Mouse (Mus musculus): ENCODE results near the gene Slc45a2. TPM values are rescaled to one million over a fixed set of nuclear protein-coding genes. Genes with fewer than 3 reads are reported as not detected.
A peak's percentile ranks its signal among the peaks of the same experiment; 100 is the strongest.
"Not testable (repeated sequence)": the region's sequence is repeated elsewhere in the genome, so short reads cannot be mapped to it uniquely, and the experiment has no call there.

Gene Slc45a2
- polyA plus RNA-seq, 1 experiment from 2014 or later = not detected

DNA sequence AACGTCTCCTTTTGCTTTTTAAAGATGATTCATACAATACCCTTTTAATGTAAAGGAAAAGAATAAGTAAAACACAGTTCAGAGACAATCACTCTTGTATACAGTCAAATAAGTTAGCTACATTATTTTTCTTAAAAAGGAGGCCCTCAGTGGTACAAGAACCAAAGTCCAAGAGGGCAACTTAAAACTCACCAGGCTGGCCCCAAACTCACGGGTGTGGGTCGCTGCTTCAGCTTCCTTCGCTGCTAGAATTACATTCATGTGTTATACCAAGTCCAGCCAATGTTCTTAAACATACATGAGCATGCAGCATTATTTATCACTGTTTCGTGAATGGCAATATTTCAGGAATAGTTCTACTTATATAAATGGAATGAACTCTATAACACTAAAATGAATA is 29.7 kb upstream of the Slc45a2 start:
- no peak for DNase-seq

DNA sequence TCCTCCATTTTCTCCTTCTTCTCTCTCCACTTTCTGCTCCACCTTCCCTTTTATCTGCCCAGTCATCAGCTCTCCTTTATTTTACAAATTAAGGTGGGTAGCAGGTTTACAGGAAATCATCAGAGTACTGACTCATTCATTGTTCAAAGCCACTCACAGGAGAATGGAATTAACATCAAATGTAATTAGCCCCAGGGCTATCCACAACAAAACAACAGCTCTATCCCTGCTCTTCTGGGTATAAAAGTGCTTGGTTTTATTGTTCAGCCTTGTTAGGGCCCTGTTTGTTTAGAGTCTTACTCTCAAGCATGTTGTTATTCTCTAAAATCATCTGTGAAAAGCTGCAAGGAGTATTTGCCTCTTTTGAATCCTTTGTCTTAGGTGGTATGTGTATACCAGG is 23.4 kb upstream of the Slc45a2 start:
- no peak overlapping the region for H3K9ac ChIP-seq
- no peak overlapping the region for H3K4me3 ChIP-seq (replicated peaks)
- H3K4me2 ChIP-seq = no peak overlapping the region
- peaks cover 8% of the 10 kb centered on the region; the same call in 1 of the 2 replicates for H3K4me1 ChIP-seq (replicated peaks)
- H3K27ac ChIP-seq = no peak overlapping the region
- no peak for ATAC-seq (ENCODE audit: low read depth)
- no peak for DNase-seq
- H3K27me3 ChIP-seq = no peaks in the 10 kb centered on the region
- H3K9me3 ChIP-seq (replicated peaks) = no peaks in the 10 kb centered on the region
- H3K36me3 ChIP-seq = no peaks in the 10 kb centered on the region

More for the DNA sequence above, 29.7 kb upstream of the Slc45a2 start:
- Histone ChIP-seq H3K4me3 (replicated peaks) (no peak overlapping the region), H3K4me1 (replicated peaks) (no peaks in the 10 kb centered on the region), H3K4me2 (no peak overlapping the region), H3K27ac (no peak overlapping the region), H3K27me3 (no peaks in the 10 kb centered on the region), H3K9me3 (replicated peaks) (no peaks in the 10 kb centered on the region), H3K36me3 (no peaks in the 10 kb centered on the region), H3K9ac (no peak overlapping the region)
- WGBS (ENCODE audit: insufficient replicate concordance) = 67% methylated on average over 5 of the region's 5 CpGs
- ATAC-seq (ENCODE audit: low read depth) = no peak

DNA sequence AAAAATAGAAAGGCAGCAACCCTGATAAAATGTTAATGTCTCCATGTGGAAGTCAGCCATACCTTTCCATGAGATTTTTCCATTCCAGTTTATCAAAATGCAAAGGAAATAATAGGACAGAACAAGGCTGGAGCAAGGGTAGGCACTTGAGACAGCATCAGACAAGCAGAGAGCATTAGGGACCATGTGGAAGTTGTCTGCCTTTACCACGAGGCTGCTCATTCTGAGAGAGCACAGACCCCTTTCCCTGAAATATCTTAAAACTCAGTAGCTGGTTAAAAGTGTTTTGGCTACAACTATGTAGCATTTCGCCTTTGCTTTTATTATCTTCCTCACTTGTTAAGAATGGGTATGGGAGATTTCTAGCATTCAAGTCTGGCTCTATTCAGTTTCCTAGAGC is 19.8 kb upstream of the Slc45a2 start:
- H3K36me3 ChIP-seq = peaks cover 5% of the 10 kb centered on the region; the same call in 1 of the 2 replicates
- no peak for ATAC-seq (ENCODE audit: low read depth)
- H3K27me3 ChIP-seq = no peaks in the 10 kb centered on the region
- peak overlapping the region; percentile 73 for H3K4me2 ChIP-seq
- no peaks in the 10 kb centered on the region for H3K9me3 ChIP-seq (replicated peaks)
- no peak for DNase-seq
- H3K27ac ChIP-seq = no peak overlapping the region
- H3K4me3 ChIP-seq (replicated peaks) = peak overlapping the region; percentile 70
- 54% methylated on average over 2 of the region's 2 CpGs for WGBS (ENCODE audit: insufficient replicate concordance)
- H3K4me1 ChIP-seq (replicated peaks) = peaks cover 14% of the 10 kb centered on the region; the same call in 1 of the 2 replicates
- no peak overlapping the region for H3K9ac ChIP-seq

DNA sequence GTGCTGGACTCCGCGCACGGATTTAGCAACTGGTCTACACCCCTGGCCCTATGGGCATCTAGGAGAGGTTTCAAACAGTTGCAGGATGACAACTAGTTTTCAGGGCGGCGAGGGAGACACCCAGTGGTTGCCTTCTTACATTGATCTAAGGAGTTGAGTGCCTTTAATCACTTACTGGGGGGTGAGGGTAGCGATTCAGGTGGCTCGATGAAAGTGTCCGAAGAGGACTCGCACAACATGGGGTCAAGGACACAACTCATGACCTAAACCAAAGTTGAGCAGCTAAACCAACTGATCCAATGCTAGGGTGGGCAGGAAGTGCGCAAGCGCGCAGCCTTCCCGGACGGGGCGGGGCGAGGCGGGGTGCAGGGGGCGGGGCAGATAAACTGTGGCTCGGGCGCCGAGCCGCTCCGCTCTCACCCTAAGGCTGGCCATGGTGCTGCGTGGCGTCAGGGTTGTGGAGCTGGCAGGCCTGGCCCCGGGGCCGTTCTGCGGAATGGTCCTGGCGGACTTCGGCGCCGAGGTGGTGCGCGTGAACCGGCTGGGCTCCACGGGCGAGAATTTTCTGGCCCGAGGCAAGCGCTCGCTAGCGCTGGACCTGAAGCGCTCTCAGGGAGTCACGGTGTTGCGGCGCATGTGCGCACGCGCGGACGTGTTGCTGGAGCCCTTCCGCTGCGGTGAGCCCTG is 19.0 kb upstream of the Slc45a2 start, which contains the start of gene Amacr:
Amacr (plus strand) TSS at position 380 of the 687 bp plus-strand sequence.
- under 1% methylated on average over 50 of the region's 52 CpGs for WGBS (ENCODE audit: insufficient replicate concordance)
- Histone ChIP-seq H3K4me3 (replicated peaks) (peak within 1 kb of the TSS; percentile 70), H3K9ac (peak within 1 kb of the TSS; percentile 74), H3K27me3 (no peaks in the 10 kb centered on the region), H3K4me2 (peak within 1 kb of the TSS; percentile 73), H3K36me3 (peaks cover 5% of the 10 kb centered on the region; the same call in 1 of the 2 replicates), H3K9me3 (replicated peaks) (no peaks in the 10 kb centered on the region), H3K4me1 (replicated peaks) (peaks cover 19% of the 10 kb centered on the region; the same call in 1 of the 2 replicates), H3K27ac (peak within 1 kb of the TSS; percentile 69)
- DNase-seq (peak; percentile 77), ATAC-seq (ENCODE audit: low read depth) (peak; percentile 97)

DNA sequence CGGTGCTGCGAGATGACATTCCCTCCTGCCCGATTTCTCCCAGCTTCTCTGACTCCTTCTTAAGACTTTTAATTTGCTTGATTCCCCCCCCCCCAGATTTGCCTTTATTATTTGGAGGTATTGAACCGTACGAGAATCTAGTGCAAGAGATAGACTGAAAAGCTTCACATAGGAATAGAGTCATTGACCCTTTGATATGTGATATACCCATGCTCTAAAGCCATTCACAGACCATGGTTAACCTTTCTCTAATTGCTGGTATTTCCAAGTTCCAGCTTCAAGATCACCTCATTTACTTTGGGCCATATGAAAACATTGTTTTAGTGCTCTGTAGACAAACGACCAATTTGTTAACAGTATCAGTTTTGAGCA is 18.5 kb upstream of the Slc45a2 start:
- DNase-seq (no peak), ATAC-seq (ENCODE audit: low read depth) (0 out of 2 replicates have a peak, but pooled peaks have one; percentile 13)
- Histone ChIP-seq H3K9ac (peak overlapping the region; percentile 74), H3K4me3 (replicated peaks) (peak overlapping the region; percentile 70), H3K27ac (peak overlapping the region; percentile 69; the same call in 1 of the 2 replicates), H3K36me3 (peaks cover 7% of the 10 kb centered on the region; the same call in 1 of the 2 replicates), H3K27me3 (no peaks in the 10 kb centered on the region), H3K4me2 (peak overlapping the region; percentile 73), H3K9me3 (replicated peaks) (no peaks in the 10 kb centered on the region), H3K4me1 (replicated peaks) (peaks cover 19% of the 10 kb centered on the region; the same call in 1 of the 2 replicates)
- WGBS (ENCODE audit: insufficient replicate concordance) = 4% methylated on average over 6 of the region's 6 CpGs

DNA sequence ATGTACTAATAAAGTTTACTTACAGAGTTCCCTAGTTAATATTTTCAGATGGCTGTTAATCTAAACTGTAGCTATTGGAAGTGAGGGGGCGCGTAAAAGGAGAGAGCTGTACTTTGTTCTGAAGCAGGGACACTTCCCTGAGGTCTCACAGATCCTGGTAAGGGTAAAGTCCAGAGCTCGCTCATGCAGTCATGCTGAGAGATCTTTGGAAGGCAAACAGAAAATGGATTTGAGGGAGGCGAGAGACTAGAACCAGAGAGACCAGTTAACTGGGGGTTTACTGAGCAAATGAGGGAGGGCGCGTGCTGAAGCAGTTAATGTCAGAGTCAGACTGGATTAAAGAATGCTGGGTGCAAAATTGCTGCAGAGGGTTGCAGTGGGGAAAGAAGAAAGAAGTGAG is 14.8 kb upstream of the Slc45a2 start:
- WGBS (ENCODE audit: insufficient replicate concordance) = 66% methylated on average over 6 of the region's 6 CpGs
- no peak for DNase-seq
- Histone ChIP-seq H3K4me2 (peak overlapping the region; percentile 10; the same call in 1 of the 2 replicates), H3K27ac (peak overlapping the region; percentile 55), H3K4me3 (replicated peaks) (no peak overlapping the region), H3K4me1 (replicated peaks) (peaks cover 22% of the 10 kb centered on the region), H3K9me3 (replicated peaks) (no peaks in the 10 kb centered on the region), H3K9ac (no peak overlapping the region), H3K27me3 (no peaks in the 10 kb centered on the region), H3K36me3 (peaks cover 10% of the 10 kb centered on the region; the same call in 1 of the 2 replicates)
- ATAC-seq (ENCODE audit: low read depth) = no peak

DNA sequence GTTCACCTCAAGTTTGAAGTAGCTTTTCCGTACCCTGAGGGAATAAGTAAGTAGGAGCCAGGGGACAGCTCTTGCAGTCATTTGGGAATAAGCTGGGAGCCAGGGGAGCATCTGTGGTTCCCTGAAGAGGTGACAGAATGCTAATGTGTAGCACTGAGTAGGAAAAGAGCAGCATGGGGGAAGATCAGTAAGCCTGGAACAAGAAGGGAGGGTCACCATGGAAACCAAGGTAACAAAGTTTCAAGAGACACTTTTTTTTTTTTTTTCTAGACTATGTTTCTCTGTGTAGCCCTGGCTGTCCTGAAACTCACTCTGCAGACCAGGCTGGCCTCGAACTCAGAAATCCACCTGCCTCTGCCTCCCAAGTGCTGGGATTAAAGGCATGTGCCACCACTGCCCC is 14.0 kb upstream of the Slc45a2 start:
- peak overlapping the region; percentile 55; the same call in 1 of the 2 replicates for H3K27ac ChIP-seq
- not testable (repeated sequence) for H3K9ac ChIP-seq; H3K4me3 ChIP-seq (replicated peaks); DNase-seq; ATAC-seq (ENCODE audit: low read depth); H3K4me2 ChIP-seq; H3K27me3 ChIP-seq; H3K36me3 ChIP-seq; H3K9me3 ChIP-seq (replicated peaks)
- WGBS (ENCODE audit: insufficient replicate concordance) = 61% methylated on average over 2 of the region's 2 CpGs
- H3K4me1 ChIP-seq (replicated peaks) = peaks cover 16% of the 10 kb centered on the region

DNA sequence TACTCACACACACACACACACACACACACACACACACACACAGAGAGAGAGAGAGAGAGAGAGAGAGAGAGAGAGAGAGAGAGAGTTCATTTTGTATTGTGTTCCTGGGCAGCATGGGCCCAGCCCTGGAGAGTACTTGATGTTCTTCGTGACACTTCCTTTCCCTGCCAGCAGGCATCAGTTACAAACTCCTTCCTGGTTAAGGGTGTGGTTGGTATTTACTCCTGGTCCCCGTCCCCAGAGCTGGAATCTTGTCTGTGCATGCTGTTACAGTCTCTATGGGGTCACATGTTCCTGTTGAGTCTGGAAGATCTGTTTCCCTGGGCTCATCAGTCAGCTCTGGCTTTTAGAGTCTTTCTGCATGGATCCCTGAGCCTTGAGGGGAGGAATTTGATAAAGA is 10.1 kb upstream of the Slc45a2 start:
- Histone ChIP-seq H3K4me1 (replicated peaks) (peaks cover 9% of the 10 kb centered on the region), H3K27me3 (no peaks in the 10 kb centered on the region), H3K4me2 (no peak overlapping the region), H3K27ac (no peak overlapping the region), H3K4me3 (replicated peaks) (no peak overlapping the region), H3K36me3 (peaks cover 5% of the 10 kb centered on the region; the same call in 1 of the 2 replicates), H3K9ac (no peak overlapping the region), H3K9me3 (replicated peaks) (no peaks in the 10 kb centered on the region)
- 47% methylated on average over 2 of the region's 2 CpGs for WGBS (ENCODE audit: insufficient replicate concordance)
- DNase-seq (no peak), ATAC-seq (ENCODE audit: low read depth) (no peak)

DNA sequence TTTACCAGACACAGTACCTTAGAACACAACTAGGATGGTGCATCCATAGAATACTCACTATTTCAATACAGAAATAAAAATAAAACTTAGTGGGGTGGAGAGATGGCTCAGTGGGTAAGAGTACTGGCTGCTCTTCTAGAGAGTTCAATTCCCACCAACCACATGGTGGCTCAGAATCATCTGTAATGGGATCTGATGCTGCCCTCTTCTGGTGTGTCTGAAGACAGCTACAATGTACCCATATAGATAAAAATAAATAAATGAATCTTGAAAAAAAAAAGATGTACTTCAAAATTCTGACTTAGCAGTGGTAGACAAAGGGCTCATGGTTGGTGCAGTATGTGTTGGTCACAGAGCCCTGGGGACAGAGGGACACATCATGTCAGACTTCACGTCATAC is 9.0 kb upstream of the Slc45a2 start:
- no peak overlapping the region for H3K4me3 ChIP-seq (replicated peaks)
- WGBS (ENCODE audit: insufficient replicate concordance) = 79% methylated on average over 1 of the region's 1 CpGs
- H3K27ac ChIP-seq = no peak overlapping the region
- DNase-seq (no peak), ATAC-seq (ENCODE audit: low read depth) (no peak)
- H3K9me3 ChIP-seq (replicated peaks) = no peaks in the 10 kb centered on the region
- H3K36me3 ChIP-seq = peaks cover 5% of the 10 kb centered on the region; the same call in 1 of the 2 replicates
- H3K27me3 ChIP-seq = no peaks in the 10 kb centered on the region
- no peak overlapping the region for H3K9ac ChIP-seq
- peaks cover 4% of the 10 kb centered on the region for H3K4me1 ChIP-seq (replicated peaks)
- no peak overlapping the region for H3K4me2 ChIP-seq

DNA sequence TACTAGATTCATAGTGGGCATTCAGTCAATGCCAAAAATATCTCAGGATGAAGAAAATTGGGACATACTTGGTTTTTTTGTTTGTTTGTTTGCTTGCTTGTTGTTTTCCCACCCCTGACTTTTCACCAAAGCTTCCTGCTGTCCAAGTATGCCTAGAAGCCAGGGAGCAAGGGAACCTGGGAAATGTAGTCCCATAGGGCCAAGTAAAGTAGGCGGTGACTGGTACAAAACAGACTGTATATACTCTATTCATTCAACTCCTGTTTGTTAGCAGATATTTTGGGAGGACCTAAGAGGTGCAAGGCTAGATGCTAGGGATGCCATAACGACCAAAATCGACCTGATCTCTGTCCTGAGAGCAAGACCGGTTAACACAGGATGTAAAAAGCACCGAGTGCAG is 689 bp upstream of the Slc45a2 start:
- no peak overlapping the region for H3K27ac ChIP-seq
- no peak overlapping the region for H3K4me2 ChIP-seq
- H3K9ac ChIP-seq = no peak overlapping the region
- no peaks in the 10 kb centered on the region for H3K9me3 ChIP-seq (replicated peaks)
- no peak overlapping the region for H3K4me3 ChIP-seq (replicated peaks)
- WGBS (ENCODE audit: insufficient replicate concordance) = 38% methylated on average over 5 of the region's 5 CpGs
- no peaks in the 10 kb centered on the region for H3K27me3 ChIP-seq
- no peaks in the 10 kb centered on the region; the same call in 1 of the 2 replicates for H3K36me3 ChIP-seq
- H3K4me1 ChIP-seq (replicated peaks) = no peaks in the 10 kb centered on the region
- DNase-seq (no peak), ATAC-seq (ENCODE audit: low read depth) (no peak)

DNA sequence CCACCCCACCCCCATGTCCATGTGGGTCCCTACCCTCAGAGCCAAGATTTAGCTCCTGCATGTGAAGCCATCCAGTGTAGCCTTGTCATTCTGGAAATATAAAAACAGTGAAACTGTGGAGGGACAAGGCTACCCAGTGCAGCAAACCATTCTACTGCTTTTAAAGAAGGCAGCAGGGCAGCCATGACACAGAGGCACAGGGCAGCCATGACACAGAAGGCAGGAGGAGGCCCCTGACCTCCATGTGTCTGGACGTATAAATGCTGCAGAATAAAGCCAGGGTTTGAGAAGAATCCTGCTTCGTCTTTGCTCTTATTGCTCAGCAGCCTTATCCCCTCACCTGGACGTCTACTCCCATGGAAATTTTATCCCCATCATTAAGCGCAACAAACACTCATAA is 3.3 kb downstream of the Slc45a2 start:
- no peak overlapping the region for H3K27ac ChIP-seq
- H3K4me2 ChIP-seq = no peak overlapping the region
- H3K27me3 ChIP-seq = no peaks in the 10 kb centered on the region
- H3K36me3 ChIP-seq = no peaks in the 10 kb centered on the region
- no peaks in the 10 kb centered on the region for H3K4me1 ChIP-seq (replicated peaks)
- H3K4me3 ChIP-seq (replicated peaks) = no peak overlapping the region
- WGBS (ENCODE audit: insufficient replicate concordance) = 76% methylated on average over 4 of the region's 4 CpGs
- no peaks in the 10 kb centered on the region for H3K9me3 ChIP-seq (replicated peaks)
- DNase-seq = no peak
- ATAC-seq (ENCODE audit: low read depth) = no peak
- H3K9ac ChIP-seq = no peak overlapping the region

DNA sequence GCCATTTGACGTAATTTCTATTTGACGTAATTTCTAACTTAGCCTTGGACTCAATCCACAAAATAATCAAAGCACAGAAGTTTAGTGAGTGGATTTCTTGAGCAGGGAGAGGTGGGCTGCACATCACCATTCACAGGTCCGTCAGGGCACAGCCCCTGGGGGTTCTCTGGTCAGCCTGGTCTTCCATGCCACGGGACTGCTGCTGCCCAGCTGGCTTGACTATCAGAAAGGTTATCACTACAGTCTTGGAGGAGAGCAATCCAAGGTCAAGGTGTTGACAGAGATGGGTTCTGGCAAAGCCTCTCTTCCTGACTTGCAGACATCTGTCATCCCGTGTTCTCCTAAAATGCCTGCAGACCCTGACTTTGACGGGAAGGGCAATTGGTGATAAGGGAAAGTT is 4.1 kb downstream of the Slc45a2 start:
- DNase-seq = no peak
- no peaks in the 10 kb centered on the region for H3K9me3 ChIP-seq (replicated peaks)
- H3K4me1 ChIP-seq (replicated peaks) = no peaks in the 10 kb centered on the region
- H3K36me3 ChIP-seq = no peaks in the 10 kb centered on the region
- H3K4me3 ChIP-seq (replicated peaks) = no peak overlapping the region
- no peak overlapping the region for H3K27ac ChIP-seq
- no peak for ATAC-seq (ENCODE audit: low read depth)
- 56% methylated on average over 6 of the region's 6 CpGs for WGBS (ENCODE audit: insufficient replicate concordance)
- H3K27me3 ChIP-seq = no peaks in the 10 kb centered on the region
- no peak overlapping the region for H3K9ac ChIP-seq
- H3K4me2 ChIP-seq = no peak overlapping the region

All from liver, embryonic 13.5 days (tissue).